Mouse (Mus musculus) ES-E14 (cell line): ENCODE measurements around the gene Pax5. TPM values are rescaled to one million over a fixed set of nuclear protein-coding genes. Genes with fewer than 3 reads are reported as not detected.

Experiments
- DNase-seq: peaks from one replicate; pipeline ENCODE4 v3.0.0-alpha.2; 2013; ENCODE audit warnings: low read depth, low spot score
- H3K27ac ChIP-seq: 2 replicates; pipeline ENCODE4 v1.5.1; 2012; ENCODE audit warnings: low read depth, mild to moderate bottlenecking, low read length, moderate library complexity, mixed read lengths; ENCODE audit not compliant: poor library complexity, insufficient read depth, severe bottlenecking
- H3K36me3 ChIP-seq: 2 replicates; pipeline ENCODE4 v1.6.1; 2012; ENCODE audit warnings: mild to moderate bottlenecking, low read length, moderate library complexity, mixed read lengths; ENCODE audit not compliant: control insufficient read depth, poor library complexity, insufficient read depth, severe bottlenecking
- H3K4me1 ChIP-seq, 2 experiments: fragments of 150-350 bp in 1 of 2; sonication (generic) in 1 of 2; 2 replicates each; pipeline ENCODE4 v1.6.1; 2012; ENCODE audit warnings: low read length in 2 of 2, mild to moderate bottlenecking in 1 of 2, mixed read lengths in 1 of 2; ENCODE audit not compliant: control insufficient read depth in 2 of 2, insufficient read depth in 2 of 2, poor library complexity in 1 of 2
- H3K4me3 ChIP-seq, 2 experiments: fragments of 150-350 bp in 1 of 2; sonication (generic) in 1 of 2; 2 replicates each; pipeline ENCODE4 v1.5.1; 2012; ENCODE audit warnings: low read length in 2 of 2, low read depth in 1 of 2, mild to moderate bottlenecking in 1 of 2, mixed read lengths in 1 of 2; ENCODE audit not compliant: insufficient read depth in 1 of 2, poor library complexity in 1 of 2, severe bottlenecking in 1 of 2
- H3K9ac ChIP-seq: 2 replicates; pipeline ENCODE4 v1.6.1; 2012; ENCODE audit warnings: low read depth, mild to moderate bottlenecking, low read length, mixed read lengths; ENCODE audit not compliant: poor library complexity, insufficient read depth, severe bottlenecking
- H3K9me3 ChIP-seq: fragments of 150-350 bp; sonication (generic); 2 replicates; pipeline ENCODE4 v1.6.1; 2012; ENCODE audit warnings: low read depth, mild to moderate bottlenecking, low read length; ENCODE audit not compliant: control insufficient read depth, insufficient read depth
- CHD2 ChIP-seq: IDR thresholded peaks from 2 replicates; pipeline ENCODE4 v1.6.1; 2014; ENCODE audit warnings: mild to moderate bottlenecking, low read depth, low read length, inconsistent platforms
- HCFC1 ChIP-seq: IDR thresholded peaks from 2 replicates; pipeline ENCODE4 v1.6.1; 2012; ENCODE audit warnings: low read length, inconsistent platforms, borderline replicate concordance; ENCODE audit not compliant: insufficient read depth
- MAFK ChIP-seq: IDR thresholded peaks from 2 replicates; pipeline ENCODE4 v1.6.1; 2014; ENCODE audit warnings: mild to moderate bottlenecking, low read depth, low read length, inconsistent platforms; ENCODE audit not compliant: insufficient read depth
- ZC3H11A ChIP-seq: IDR thresholded peaks from 2 replicates; pipeline ENCODE4 v1.6.1; 2012; ENCODE audit warnings: low read depth, mild to moderate bottlenecking, inconsistent platforms, low read length, borderline replicate concordance
- ZNF384 ChIP-seq: IDR thresholded peaks from 2 replicates; pipeline ENCODE4 v1.6.1; 2012; ENCODE audit warnings: low read depth, low read length, inconsistent platforms
- in situ Hi-C, 2 experiments: fragments of 600-800 bp; cut with MboI; formaldehyde crosslinking; loops; one replicate each; pipeline ENCODE4 v1.15.1; 2025; ENCODE audit warnings: low sequenced_read_pairs in 2 of 2, inconsistent platforms in 1 of 2; ENCODE audit not compliant: unreplicated experiment in 2 of 2
- total RNA-seq: library from RNA; depleted of rRNA; stranded (reverse); fragments of 300-350 nt; gene quantifications from 2 replicates; pipeline ENCODE4 v1.2.3, GENCODE M21; 2012

Gene Pax5
- total RNA-seq, 1 experiment = 0.13 TPM

DNA sequence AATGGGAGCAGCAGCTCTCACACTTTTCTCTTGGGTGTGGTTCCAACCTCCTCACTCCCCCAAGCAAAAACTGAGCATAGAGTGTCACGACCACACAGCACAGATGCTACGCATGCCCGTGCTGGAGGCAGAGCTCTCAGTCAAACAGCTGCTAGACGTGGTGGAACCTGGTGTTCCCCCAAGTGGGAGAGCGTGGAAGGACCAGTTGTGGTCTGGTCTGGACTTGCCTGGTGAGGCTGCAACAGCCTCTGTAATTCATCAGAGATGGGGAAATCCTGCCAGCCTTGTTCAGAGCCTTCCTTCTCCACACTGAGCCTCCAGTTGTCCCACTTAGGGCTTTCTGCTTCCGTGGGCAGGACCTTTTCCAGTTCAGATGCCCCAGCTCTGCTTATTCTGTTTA is 80.2 kb downstream of the Pax5 start:
- no peaks in the 10 kb centered on the region for H3K36me3 ChIP-seq
- no peak overlapping the region for H3K9ac ChIP-seq
- no peak for DNase-seq
- TF ChIP-seq ZNF384 (no peak), ZC3H11A (no peak), HCFC1 (no peak), MAFK (no peak), CHD2 (no peak)
- H3K4me3 ChIP-seq = no peak overlapping the region
- in situ Hi-C loops = no loop called here
- no peaks in the 10 kb centered on the region for H3K4me1 ChIP-seq
- H3K27ac ChIP-seq = no peak overlapping the region
- no peaks in the 10 kb centered on the region for H3K9me3 ChIP-seq

DNA sequence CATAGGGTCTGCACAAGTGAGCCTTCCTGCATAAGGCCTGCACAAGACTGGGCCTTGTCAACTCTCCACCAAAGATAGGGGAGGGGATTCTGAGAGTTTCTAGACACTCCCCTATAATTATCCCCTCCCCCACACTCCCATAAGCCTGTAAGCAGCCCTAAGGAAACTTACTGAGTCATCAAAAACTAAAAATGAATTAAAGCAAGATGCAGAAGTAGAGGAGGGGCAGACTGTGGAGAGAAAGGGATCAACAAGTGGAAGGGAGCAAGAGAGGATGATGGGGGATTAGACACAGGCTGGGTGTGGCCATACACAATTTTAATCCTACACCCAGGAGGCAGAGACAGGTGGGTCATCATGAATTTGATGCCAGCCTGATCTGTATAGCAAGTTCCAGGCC is 82.4 kb downstream of the Pax5 start:
- in situ Hi-C loops = no loop called here
- no peak for TF ChIP-seq ZC3H11A
- TF ChIP-seq ZNF384 = no peak
- peak; percentile 26; the same call in 1 of the 2 replicates for TF ChIP-seq MAFK
- no peak for TF ChIP-seq HCFC1

DNA sequence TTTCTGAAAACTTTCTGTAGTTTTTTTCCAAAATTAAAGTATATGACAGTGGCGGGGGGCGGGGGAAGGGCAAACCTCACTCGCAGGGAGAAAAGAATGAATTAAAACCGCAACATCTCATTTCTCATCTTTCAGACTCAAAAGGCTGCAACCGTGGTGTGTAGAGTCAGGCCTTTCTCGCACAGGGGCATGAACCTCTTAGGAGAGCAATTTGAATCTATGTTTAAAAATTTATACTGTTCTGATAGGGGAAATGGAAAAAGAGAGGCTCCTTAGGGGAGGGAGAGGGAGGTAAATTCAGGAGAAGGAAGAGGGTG is 85.2 kb downstream of the Pax5 start:
- Histone ChIP-seq H3K27ac (no peak overlapping the region), H3K36me3 (no peaks in the 10 kb centered on the region), H3K4me1 (peaks cover 0 to 3% of the 10 kb centered on the region in 2 experiments; a peak in 1 of 4 replicates), H3K9ac (no peak overlapping the region), H3K9me3 (no peaks in the 10 kb centered on the region), H3K4me3 (no peak overlapping the region)
- in situ Hi-C loops = no loop called here
- DNase-seq = no peak
- TF ChIP-seq ZC3H11A = no peak
- TF ChIP-seq ZNF384 = no peak
- no peak for TF ChIP-seq CHD2
- TF ChIP-seq MAFK = no peak
- TF ChIP-seq HCFC1 = no peak

More for the DNA sequence above, 82.4 kb downstream of the Pax5 start:
- Histone ChIP-seq H3K36me3 (no peaks in the 10 kb centered on the region), H3K9me3 (no peaks in the 10 kb centered on the region), H3K4me1 (peaks cover 0 to 3% of the 10 kb centered on the region in 2 experiments; a peak in 1 of 4 replicates), H3K4me3 (no peak overlapping the region), H3K27ac (no peak overlapping the region), H3K9ac (no peak overlapping the region)
- DNase-seq = no peak

DNA sequence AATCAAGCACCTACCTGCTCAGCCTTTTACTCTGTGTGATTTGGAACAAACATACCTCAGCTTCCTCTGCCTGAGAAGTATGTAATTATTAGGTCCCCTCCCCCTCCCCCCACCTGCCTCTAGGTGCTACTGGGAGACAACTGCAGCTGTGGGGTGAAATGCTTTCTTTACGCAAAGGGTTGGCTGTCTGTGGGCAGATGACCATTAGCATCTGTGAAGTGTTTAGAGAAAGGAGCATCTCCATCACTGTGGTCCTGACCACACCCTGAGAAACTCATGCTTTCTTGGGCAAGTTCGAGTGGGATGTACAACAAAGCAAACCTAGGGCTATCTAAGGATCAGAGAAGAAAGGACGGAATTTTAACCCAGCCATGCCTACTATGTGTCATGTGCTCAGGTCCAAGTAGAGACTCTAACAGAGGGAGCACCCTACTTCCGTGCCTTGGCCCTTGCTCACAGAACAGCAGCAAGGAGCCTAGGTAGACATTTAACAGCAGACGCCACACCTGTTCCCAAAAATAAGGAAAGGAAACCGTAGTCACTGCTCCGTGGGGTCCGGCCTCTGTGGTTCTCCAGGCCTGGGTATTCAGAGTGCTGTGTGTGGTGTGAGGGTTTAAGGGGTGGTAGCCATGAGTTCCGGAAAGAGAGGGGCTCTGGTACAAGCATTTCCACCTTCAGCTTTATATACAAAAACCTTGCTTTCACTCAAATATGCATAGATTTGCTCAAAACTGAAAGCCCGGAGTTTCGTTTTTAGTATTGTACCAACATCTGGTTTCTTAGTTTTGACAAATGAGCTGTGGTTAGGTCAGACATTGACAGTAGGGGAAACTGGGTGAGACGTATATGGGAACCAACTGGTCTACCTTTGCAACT is 85.8 kb downstream of the Pax5 start:
- in situ Hi-C loops = no loop called here
- no peak for DNase-seq

DNA sequence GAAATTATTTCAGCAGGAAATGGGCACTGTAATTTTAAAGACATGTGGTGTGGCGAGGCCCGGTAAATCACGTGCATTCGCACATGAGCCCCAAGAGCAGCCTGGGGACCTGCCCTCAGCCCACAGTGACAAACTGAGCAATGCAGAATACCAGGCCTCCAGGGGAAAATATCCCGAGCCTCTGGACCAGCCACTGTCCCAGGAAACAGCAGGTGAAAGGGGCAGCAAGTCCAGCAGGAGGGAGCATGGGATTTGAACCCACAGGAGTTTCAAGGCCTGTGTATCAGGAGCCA is 86.9 kb downstream of the Pax5 start:
- Histone ChIP-seq H3K4me1 (peaks cover 0 to 3% of the 10 kb centered on the region in 2 experiments; a peak in 1 of 4 replicates), H3K36me3 (no peaks in the 10 kb centered on the region), H3K9me3 (no peaks in the 10 kb centered on the region), H3K27ac (no peak overlapping the region), H3K4me3 (no peak overlapping the region), H3K9ac (no peak overlapping the region)
- DNase-seq = no peak
- in situ Hi-C loops = no loop called here
- TF ChIP-seq CHD2 (no peak), HCFC1 (no peak), MAFK (no peak), ZNF384 (no peak)

More for the DNA sequence above, 85.8 kb downstream of the Pax5 start:
- Histone ChIP-seq H3K36me3 (no peaks in the 10 kb centered on the region), H3K4me3 (no peak overlapping the region), H3K4me1 (peaks cover 0 to 3% of the 10 kb centered on the region in 2 experiments; a peak in 1 of 4 replicates), H3K9ac (no peak overlapping the region), H3K9me3 (no peaks in the 10 kb centered on the region), H3K27ac (no peak overlapping the region)
- TF ChIP-seq HCFC1 = no peak
